Mouse (Mus musculus): ENCODE measurements at regions not wholly inside any gene's neighbourhood (a gene's known extent, or its start where the extent isn't known, plus 50 kb on each side); places are given as distances from the start of the nearest gene placed in this dataset.

- Histone ChIP-seq H3K4me1 (ENCODE audit: control insufficient read depth, insufficient read depth, low read length) (no peaks in the 10 kb centered on the region), H3K36me3 (ENCODE audit: control insufficient read depth, insufficient read depth, low read length) (no peaks in the 10 kb centered on the region), H3K9me3 (ENCODE audit: control insufficient read depth, low read length) (no peaks in the 10 kb centered on the region), H3K9ac (ENCODE audit: low read length) (no peak overlapping the region), H3K4me2 (ENCODE audit: low read depth) (no peak overlapping the region), H3K27ac (ENCODE audit: low read depth, low read length) (no peak overlapping the region), H3K4me3 (ENCODE audit: low read depth, low read length) (no peak overlapping the region), H3K27me3 (ENCODE audit: control insufficient read depth, insufficient read depth, low read length) (no peaks in the 10 kb centered on the region)
- WGBS, result 76% methylated on average over 7 of the region's 7 CpGs
- ATAC-seq (ENCODE audit: insufficient read depth, low FRiP score, low TSS enrichment), result no peak
- DNase-seq (ENCODE audit: low spot score), result no peak
Measured at GRCm38 (mm10) chr17:88212121-88212520, 147.0 kb upstream of the Fbxo11 start.

GRCm38 (mm10) chr17:88214746-88215145 lies 149.7 kb upstream of the Fbxo11 start:
- H3K4me3 ChIP-seq (ENCODE audit: low read depth, low read length), result no peak overlapping the region
- no peaks in the 10 kb centered on the region for H3K27me3 ChIP-seq (ENCODE audit: control insufficient read depth, insufficient read depth, low read length)
- no peak overlapping the region for H3K9ac ChIP-seq (ENCODE audit: low read length)
- no peak for ATAC-seq (ENCODE audit: insufficient read depth, low FRiP score, low TSS enrichment)
- no peak overlapping the region for H3K27ac ChIP-seq (ENCODE audit: low read depth, low read length)
- no peaks in the 10 kb centered on the region for H3K9me3 ChIP-seq (ENCODE audit: control insufficient read depth, low read length)
- no peaks in the 10 kb centered on the region for H3K4me1 ChIP-seq (ENCODE audit: control insufficient read depth, insufficient read depth, low read length)
- no peaks in the 10 kb centered on the region for H3K36me3 ChIP-seq (ENCODE audit: control insufficient read depth, insufficient read depth, low read length)
- 89% methylated on average over 9 of the region's 9 CpGs for WGBS
- H3K4me2 ChIP-seq (ENCODE audit: low read depth), result no peak overlapping the region
- no peak for DNase-seq (ENCODE audit: low spot score)

- Histone ChIP-seq H3K4me2 (ENCODE audit: low read depth) (no peak overlapping the region), H3K4me3 (ENCODE audit: low read depth, low read length) (no peak overlapping the region), H3K9ac (ENCODE audit: low read length) (no peak overlapping the region), H3K27ac (ENCODE audit: low read depth, low read length) (no peak overlapping the region), H3K4me1 (ENCODE audit: control insufficient read depth, insufficient read depth, low read length) (no peaks in the 10 kb centered on the region), H3K9me3 (ENCODE audit: control insufficient read depth, low read length) (no peaks in the 10 kb centered on the region), H3K36me3 (ENCODE audit: control insufficient read depth, insufficient read depth, low read length) (no peaks in the 10 kb centered on the region), H3K27me3 (ENCODE audit: control insufficient read depth, insufficient read depth, low read length) (no peaks in the 10 kb centered on the region)
- no peak for ATAC-seq (ENCODE audit: insufficient read depth, low FRiP score, low TSS enrichment)
- DNase-seq (ENCODE audit: low spot score), result no peak
- WGBS, result 79% methylated on average over 5 of the region's 5 CpGs
Measured at GRCm38 (mm10) chr17:88222379-88222955, 157.4 kb upstream of the Fbxo11 start.

GRCm38 (mm10) chr17:88240476-88240875 lies 175.4 kb upstream of the Fbxo11 start:
- H3K9ac ChIP-seq (ENCODE audit: low read length), result no peak overlapping the region
- H3K9me3 ChIP-seq (ENCODE audit: control insufficient read depth, low read length), result no peaks in the 10 kb centered on the region
- WGBS, result 83% methylated on average over 8 of the region's 8 CpGs
- no peak overlapping the region for H3K4me3 ChIP-seq (ENCODE audit: low read depth, low read length)
- DNase-seq (ENCODE audit: low spot score) (no peak), ATAC-seq (ENCODE audit: insufficient read depth, low FRiP score, low TSS enrichment) (no peak)
- H3K4me2 ChIP-seq (ENCODE audit: low read depth), result no peak overlapping the region
- H3K36me3 ChIP-seq (ENCODE audit: control insufficient read depth, insufficient read depth, low read length), result no peaks in the 10 kb centered on the region
- no peaks in the 10 kb centered on the region for H3K27me3 ChIP-seq (ENCODE audit: control insufficient read depth, insufficient read depth, low read length)
- H3K4me1 ChIP-seq (ENCODE audit: control insufficient read depth, insufficient read depth, low read length), result no peaks in the 10 kb centered on the region
- no peak overlapping the region for H3K27ac ChIP-seq (ENCODE audit: low read depth, low read length)

- ATAC-seq (ENCODE audit: insufficient read depth, low FRiP score, low TSS enrichment), result no peak
- Histone ChIP-seq H3K36me3 (ENCODE audit: control insufficient read depth, insufficient read depth, low read length) (no peaks in the 10 kb centered on the region), H3K4me1 (ENCODE audit: control insufficient read depth, insufficient read depth, low read length) (no peaks in the 10 kb centered on the region; the same call in 1 of the 2 replicates), H3K9ac (ENCODE audit: low read length) (no peak overlapping the region), H3K27ac (ENCODE audit: low read depth, low read length) (no peak overlapping the region), H3K4me2 (ENCODE audit: low read depth) (no peak overlapping the region), H3K4me3 (ENCODE audit: low read depth, low read length) (no peak overlapping the region), H3K27me3 (ENCODE audit: control insufficient read depth, insufficient read depth, low read length) (no peaks in the 10 kb centered on the region), H3K9me3 (ENCODE audit: control insufficient read depth, low read length) (no peaks in the 10 kb centered on the region)
- DNase-seq (ENCODE audit: low spot score), result no peak
- WGBS, result 74% methylated on average over 5 of the region's 5 CpGs
Measured at GRCm38 (mm10) chr17:88248625-88249024, 183.5 kb upstream of the Fbxo11 start.

GRCm38 (mm10) chr17:88251949-88252521 lies 186.9 kb upstream of the Fbxo11 start:
- DNase-seq (ENCODE audit: low spot score), result peak; percentile 83
- no peak overlapping the region for H3K4me3 ChIP-seq (ENCODE audit: low read depth, low read length)
- H3K4me2 ChIP-seq (ENCODE audit: low read depth), result peak overlapping the region; percentile 22
- ATAC-seq (ENCODE audit: insufficient read depth, low FRiP score, low TSS enrichment), result 0 out of 2 replicates have a peak, but pooled peaks have one; percentile 24
- no peaks in the 10 kb centered on the region; the same call in 1 of the 2 replicates for H3K4me1 ChIP-seq (ENCODE audit: control insufficient read depth, insufficient read depth, low read length)
- WGBS, result 20% methylated on average over 17 of the region's 17 CpGs
- H3K9ac ChIP-seq (ENCODE audit: low read length), result no peak overlapping the region
- no peaks in the 10 kb centered on the region for H3K9me3 ChIP-seq (ENCODE audit: control insufficient read depth, low read length)
- no peak overlapping the region for H3K27ac ChIP-seq (ENCODE audit: low read depth, low read length)
- no peaks in the 10 kb centered on the region for H3K27me3 ChIP-seq (ENCODE audit: control insufficient read depth, insufficient read depth, low read length)
- H3K36me3 ChIP-seq (ENCODE audit: control insufficient read depth, insufficient read depth, low read length), result no peaks in the 10 kb centered on the region

GRCm38 (mm10) chr17:88255744-88256598 lies 184.5 kb upstream of the Foxn2 start:
- peak; percentile 90 for DNase-seq (ENCODE audit: low spot score)
- H3K4me3 ChIP-seq (ENCODE audit: low read depth, low read length), result peak overlapping the region; percentile 61
- under 1% methylated on average over 40 of the region's 40 CpGs for WGBS

GRCm38 (mm10) chr17:88256599-88257544 lies 183.6 kb upstream of the Foxn2 start:
- Histone ChIP-seq H3K9me3 (ENCODE audit: control insufficient read depth, low read length) (no peaks in the 10 kb centered on the region), H3K4me3 (ENCODE audit: low read depth, low read length) (peak overlapping the region; percentile 61), H3K4me2 (ENCODE audit: low read depth) (peak overlapping the region; percentile 94), H3K27me3 (ENCODE audit: control insufficient read depth, insufficient read depth, low read length) (no peaks in the 10 kb centered on the region), H3K36me3 (ENCODE audit: control insufficient read depth, insufficient read depth, low read length) (no peaks in the 10 kb centered on the region), H3K27ac (ENCODE audit: low read depth, low read length) (peak overlapping the region; percentile 94), H3K4me1 (ENCODE audit: control insufficient read depth, insufficient read depth, low read length) (no peaks in the 10 kb centered on the region; the same call in 1 of the 2 replicates), H3K9ac (ENCODE audit: low read length) (peak overlapping the region; percentile 94)
- ATAC-seq (ENCODE audit: insufficient read depth, low FRiP score, low TSS enrichment), result peak; percentile 52
- WGBS, result 2% methylated on average over 18 of the region's 18 CpGs
- DNase-seq (ENCODE audit: low spot score), result peak; percentile 64

More at GRCm38 (mm10) chr17:88255744-88256598, 184.5 kb upstream of the Foxn2 start:
- Histone ChIP-seq H3K9ac (ENCODE audit: low read length) (peak overlapping the region; percentile 94), H3K4me1 (ENCODE audit: control insufficient read depth, insufficient read depth, low read length) (no peaks in the 10 kb centered on the region; the same call in 1 of the 2 replicates), H3K9me3 (ENCODE audit: control insufficient read depth, low read length) (no peaks in the 10 kb centered on the region), H3K4me2 (ENCODE audit: low read depth) (peak overlapping the region; percentile 94), H3K27ac (ENCODE audit: low read depth, low read length) (peak overlapping the region; percentile 94), H3K27me3 (ENCODE audit: control insufficient read depth, insufficient read depth, low read length) (no peaks in the 10 kb centered on the region), H3K36me3 (ENCODE audit: control insufficient read depth, insufficient read depth, low read length) (no peaks in the 10 kb centered on the region)
- peak; percentile 77 for ATAC-seq (ENCODE audit: insufficient read depth, low FRiP score, low TSS enrichment)
